Mouse (Mus musculus) kidney, embryonic 15.5 days (tissue): Measurements from ENCODE around the gene Atp5e. TPM values are rescaled to one million over a fixed set of nuclear protein-coding genes. Genes with fewer than 3 reads are reported as not detected.

ENCODE experiments used
- ATAC-seq: fragments of 200-750 bp; cut with Nextera tagmentation; replicated peaks from 2 replicates; pipeline ENCODE4 v1.8.0; 2017; ENCODE audit warnings: moderate TSS enrichment; ENCODE audit not compliant: low FRiP score
- H3K27ac ChIP-seq: fragments of 300-500 bp; sonication (generic); 2 replicates; pipeline ENCODE4 v1.5.1; 2015; ENCODE audit warnings: mild to moderate bottlenecking, inconsistent platforms
- H3K27me3 ChIP-seq: fragments of 300-500 bp; sonication (generic); 2 replicates; pipeline ENCODE4 v1.6.1; 2015; ENCODE audit warnings: inconsistent platforms
- H3K36me3 ChIP-seq: fragments of 300-500 bp; sonication (generic); 2 replicates; pipeline ENCODE4 v1.6.1; 2015; ENCODE audit warnings: inconsistent platforms
- H3K4me1 ChIP-seq: fragments of 300-500 bp; sonication (generic); 2 replicates; pipeline ENCODE4 v1.6.1; 2015; ENCODE audit warnings: inconsistent platforms
- H3K4me2 ChIP-seq: fragments of 300-500 bp; sonication (generic); 2 replicates; pipeline ENCODE4 v1.6.1; 2015; ENCODE audit warnings: moderate library complexity, mild to moderate bottlenecking, inconsistent platforms
- H3K4me3 ChIP-seq: fragments of 300-500 bp; sonication (generic); replicated peaks from 2 replicates; pipeline ENCODE4 v1.5.1; 2015; ENCODE audit warnings: mild to moderate bottlenecking, inconsistent platforms
- H3K9ac ChIP-seq: fragments of 300-500 bp; sonication (generic); 2 replicates; pipeline ENCODE4 v1.6.1; 2015; ENCODE audit warnings: mild to moderate bottlenecking, inconsistent platforms
- H3K9me3 ChIP-seq: fragments of 300-500 bp; sonication (generic); replicated peaks from 2 replicates; pipeline ENCODE4 v1.6.1; 2016; ENCODE audit warnings: inconsistent platforms
- WGBS: fragments of 180-500 bp; shearing (Covaris S2); methylation state at CpG from one replicate; pipeline ENCODE4 v1.1.7; 2015; ENCODE audit warnings: mixed read lengths; 5-methylcytosine and 5-hydroxymethylcytosine counted together
- polyA plus RNA-seq: library from polyadenylated mRNA; unstranded; fragments of >200 nt; fragmentation: Nextera tagmentation; extraction: Ambion mirVana; gene quantifications from 2 replicates; pipeline ENCODE4 v1.2.1, GENCODE M21; 2015

Gene Atp5e
- polyA plus RNA-seq, 1 experiment from 2014 or later = 854 TPM

- no peak for ATAC-seq
- H3K27me3 ChIP-seq = no peaks in the 10 kb centered on the region
- no peak overlapping the region for H3K9ac ChIP-seq
- no peaks in the 10 kb centered on the region for H3K9me3 ChIP-seq
- H3K27ac ChIP-seq = no peak overlapping the region
- no peak overlapping the region for H3K4me3 ChIP-seq
- 94% methylated on average over 9 of the region's 9 CpGs for WGBS
- H3K36me3 ChIP-seq = peaks cover 24% of the 10 kb centered on the region; the same call in 1 of the 2 replicates
- H3K4me1 ChIP-seq = peaks cover 28% of the 10 kb centered on the region
- H3K4me2 ChIP-seq = no peak overlapping the region
Measured at GRCm38 (mm10) chr2:174434943-174435342, 29.0 kb downstream of the Atp5e start.

GRCm38 (mm10) chr2:174428996-174429591 is 34.8 kb downstream of the Atp5e start:
- Histone ChIP-seq H3K4me2 (no peak overlapping the region), H3K4me3 (no peak overlapping the region), H3K36me3 (peaks cover 76% of the 10 kb centered on the region), H3K27ac (no peak overlapping the region), H3K9me3 (no peaks in the 10 kb centered on the region), H3K4me1 (peaks cover 21% of the 10 kb centered on the region), H3K27me3 (no peaks in the 10 kb centered on the region), H3K9ac (no peak overlapping the region)
- no peak for ATAC-seq
- 80% methylated on average over 10 of the region's 10 CpGs for WGBS

- Histone ChIP-seq H3K4me3 (no peak overlapping the region), H3K9ac (no peak overlapping the region), H3K4me1 (peaks cover 22% of the 10 kb centered on the region), H3K36me3 (peaks cover 84% of the 10 kb centered on the region), H3K27ac (peak overlapping the region; percentile 59; the same call in 1 of the 2 replicates), H3K27me3 (no peaks in the 10 kb centered on the region), H3K9me3 (no peaks in the 10 kb centered on the region), H3K4me2 (no peak overlapping the region)
- WGBS = 71% methylated on average over 18 of the region's 18 CpGs
- peak; percentile 33; the same call in 1 of the 2 replicates for ATAC-seq
Measured at GRCm38 (mm10) chr2:174428076-174428835, 35.6 kb downstream of the Atp5e start.

- no peaks in the 10 kb centered on the region for H3K27me3 ChIP-seq
- no peaks in the 10 kb centered on the region for H3K9me3 ChIP-seq
- 88% methylated on average over 12 of the region's 12 CpGs for whole genome bisulfite sequencing
- no peak overlapping the region for H3K4me3 ChIP-seq
- ATAC-seq = no peak
- no peak overlapping the region for H3K27ac ChIP-seq
- H3K4me1 ChIP-seq = peaks cover 19% of the 10 kb centered on the region
- no peak overlapping the region for H3K4me2 ChIP-seq
- H3K36me3 ChIP-seq = peaks cover 92% of the 10 kb centered on the region
- no peak overlapping the region for H3K9ac ChIP-seq
Measured at GRCm38 (mm10) chr2:174426856-174427255, 37.0 kb downstream of the Atp5e start.

- Histone ChIP-seq H3K36me3 (peaks cover 99% of the 10 kb centered on the region), H3K9me3 (no peaks in the 10 kb centered on the region), H3K4me3 (no peak overlapping the region), H3K4me1 (peaks cover 19% of the 10 kb centered on the region), H3K9ac (no peak overlapping the region), H3K4me2 (no peak overlapping the region), H3K27ac (no peak overlapping the region), H3K27me3 (no peaks in the 10 kb centered on the region)
- WGBS = 73% methylated on average over 11 of the region's 11 CpGs
- ATAC-seq = peak; percentile 75
Measured at GRCm38 (mm10) chr2:174424301-174425085, 39.4 kb downstream of the Atp5e start.

GRCm38 (mm10) chr2:174421107-174421506 is 42.8 kb downstream of the Atp5e start:
- 84% methylated on average over 6 of the region's 6 CpGs for WGBS
- Histone ChIP-seq H3K4me3 (no peak overlapping the region), H3K27me3 (no peaks in the 10 kb centered on the region), H3K9ac (no peak overlapping the region), H3K9me3 (no peaks in the 10 kb centered on the region), H3K27ac (no peak overlapping the region), H3K4me2 (no peak overlapping the region), H3K4me1 (peaks cover 14% of the 10 kb centered on the region), H3K36me3 (peaks cover 66% of the 10 kb centered on the region)
- ATAC-seq = no peak

GRCm38 (mm10) chr2:174415731-174416310 is 48.1 kb downstream of the Atp5e start, which contains the start of gene Nelfcd:
Gene Nelfcd (plus strand): TSS chr2:174415804.
- Histone ChIP-seq H3K4me1 (peaks cover 12% of the 10 kb centered on the region), H3K4me3 (peak within 1 kb of the TSS; percentile 84), H3K4me2 (peak within 1 kb of the TSS; percentile 70), H3K27me3 (no peaks in the 10 kb centered on the region), H3K27ac (0 out of 2 replicates have a peak within 1 kb of the TSS, but pooled peaks have one; percentile 57), H3K36me3 (peaks cover 14% of the 10 kb centered on the region), H3K9me3 (no peaks in the 10 kb centered on the region), H3K9ac (peak within 1 kb of the TSS; percentile 89)
- ATAC-seq = peak; percentile 96
- under 1% methylated on average over 40 of the region's 40 CpGs for WGBS

- Histone ChIP-seq H3K4me1 (peaks cover 12% of the 10 kb centered on the region), H3K27me3 (no peaks in the 10 kb centered on the region), H3K36me3 (peaks cover 7% of the 10 kb centered on the region; the same call in 1 of the 2 replicates), H3K4me2 (peak overlapping the region; percentile 70), H3K9ac (no peak overlapping the region), H3K4me3 (peak overlapping the region; percentile 84), H3K27ac (no peak overlapping the region), H3K9me3 (no peaks in the 10 kb centered on the region)
- ATAC-seq = no peak; the same call in 1 of the 2 replicates
- WGBS = 44% methylated on average over 18 of the region's 18 CpGs
Measured at GRCm38 (mm10) chr2:174415001-174415730, 48.7 kb downstream of the Atp5e start.

GRCm38 (mm10) chr2:174413127-174413526 is 50.8 kb downstream of the Atp5e start:
- no peak for ATAC-seq
- 71% methylated on average over 7 of the region's 7 CpGs for WGBS

More at GRCm38 (mm10) chr2:174413127-174413526, 50.8 kb downstream of the Atp5e start:
- Histone ChIP-seq H3K4me3 (no peak overlapping the region), H3K4me1 (peaks cover 12% of the 10 kb centered on the region), H3K27me3 (no peaks in the 10 kb centered on the region), H3K9ac (no peak overlapping the region), H3K9me3 (no peaks in the 10 kb centered on the region), H3K36me3 (no peaks in the 10 kb centered on the region), H3K4me2 (no peak overlapping the region), H3K27ac (no peak overlapping the region)
